Mouse (Mus musculus): Measurements from ENCODE around the gene Tma7. TPM values are rescaled to one million over a fixed set of nuclear protein-coding genes. Genes with fewer than 3 reads are reported as not detected.

The Tma7 gene
- polyA plus RNA-seq, 1 experiment from 2014 or later = 805 TPM

GRCm38 (mm10) chr9:109114871-109115270 lies 32.5 kb upstream of the Tma7 start:
- peak; percentile 19 for DNase-seq (ENCODE audit: low spot score)
- WGBS = 86% methylated on average over 7 of the region's 7 CpGs
- no peaks in the 10 kb centered on the region for H3K4me1 ChIP-seq
- no peaks in the 10 kb centered on the region for H3K9me3 ChIP-seq (replicated peaks)
- no peaks in the 10 kb centered on the region for H3K27me3 ChIP-seq (ENCODE audit: low read depth, poor library complexity, severe bottlenecking)
- no peak overlapping the region for H3K4me3 ChIP-seq
- no peak overlapping the region for H3K27ac ChIP-seq
- peaks cover 100% of the 10 kb centered on the region for H3K36me3 ChIP-seq

- Histone ChIP-seq H3K27me3 (ENCODE audit: low read depth, poor library complexity, severe bottlenecking) (0 out of 2 replicates have a peak, but pooled peaks cover 3% of the 10 kb centered on the region), H3K4me1 (no peaks in the 10 kb centered on the region), H3K4me3 (no peak overlapping the region), H3K27ac (no peak overlapping the region), H3K9me3 (replicated peaks) (no peaks in the 10 kb centered on the region), H3K36me3 (peaks cover 100% of the 10 kb centered on the region)
- DNase-seq (ENCODE audit: low spot score) = peak; percentile 26
- 94% methylated on average over 11 of the region's 11 CpGs for WGBS
These were observed 31.9 kb upstream of the Tma7 start for GRCm38 (mm10) chr9:109114276-109114675.

GRCm38 (mm10) chr9:109113331-109113730 lies 30.9 kb upstream of the Tma7 start:
- peak; percentile 18 for DNase-seq (ENCODE audit: low spot score)
- Histone ChIP-seq H3K27me3 (ENCODE audit: low read depth, poor library complexity, severe bottlenecking) (0 out of 2 replicates have a peak, but pooled peaks cover 5% of the 10 kb centered on the region), H3K27ac (no peak overlapping the region), H3K4me3 (no peak overlapping the region), H3K36me3 (peaks cover 100% of the 10 kb centered on the region), H3K9me3 (replicated peaks) (no peaks in the 10 kb centered on the region), H3K4me1 (no peaks in the 10 kb centered on the region)
- WGBS = 90% methylated on average over 8 of the region's 8 CpGs

GRCm38 (mm10) chr9:109111591-109111990 lies 29.2 kb upstream of the Tma7 start:
- 0 out of 2 replicates have a peak, but pooled peaks cover 5% of the 10 kb centered on the region for H3K27me3 ChIP-seq (ENCODE audit: low read depth, poor library complexity, severe bottlenecking)
- DNase-seq (ENCODE audit: low spot score) = no peak
- peaks cover 14% of the 10 kb centered on the region for H3K4me1 ChIP-seq
- H3K9me3 ChIP-seq (replicated peaks) = no peaks in the 10 kb centered on the region
- H3K27ac ChIP-seq = no peak overlapping the region
- peaks cover 100% of the 10 kb centered on the region for H3K36me3 ChIP-seq
- no peak overlapping the region for H3K4me3 ChIP-seq
- 95% methylated on average over 9 of the region's 9 CpGs for WGBS

GRCm38 (mm10) chr9:109111101-109111500 lies 28.7 kb upstream of the Tma7 start:
- no peak overlapping the region for H3K27ac ChIP-seq
- no peaks in the 10 kb centered on the region for H3K9me3 ChIP-seq (replicated peaks)
- H3K4me1 ChIP-seq = peaks cover 19% of the 10 kb centered on the region
- WGBS = 89% methylated on average over 4 of the region's 4 CpGs
- 0 out of 2 replicates have a peak, but pooled peaks cover 5% of the 10 kb centered on the region for H3K27me3 ChIP-seq (ENCODE audit: low read depth, poor library complexity, severe bottlenecking)
- peaks cover 100% of the 10 kb centered on the region for H3K36me3 ChIP-seq
- no peak overlapping the region for H3K4me3 ChIP-seq
- DNase-seq (ENCODE audit: low spot score) = no peak

GRCm38 (mm10) chr9:109110240-109110639 lies 27.9 kb upstream of the Tma7 start:
- WGBS = 96% methylated on average over 11 of the region's 11 CpGs
- no peak for DNase-seq (ENCODE audit: low spot score)

GRCm38 (mm10) chr9:109107341-109107740 lies 25.0 kb upstream of the Tma7 start:
- Histone ChIP-seq H3K4me1 (peaks cover 28% of the 10 kb centered on the region), H3K27me3 (ENCODE audit: low read depth, poor library complexity, severe bottlenecking) (0 out of 2 replicates have a peak, but pooled peaks cover 5% of the 10 kb centered on the region), H3K27ac (no peak overlapping the region), H3K4me3 (no peak overlapping the region), H3K9me3 (replicated peaks) (no peaks in the 10 kb centered on the region), H3K36me3 (peaks cover 100% of the 10 kb centered on the region)
- 68% methylated on average over 6 of the region's 6 CpGs for WGBS
- no peak for DNase-seq (ENCODE audit: low spot score)

More at GRCm38 (mm10) chr9:109110240-109110639, 27.9 kb upstream of the Tma7 start:
- Histone ChIP-seq H3K36me3 (peaks cover 100% of the 10 kb centered on the region), H3K9me3 (replicated peaks) (no peaks in the 10 kb centered on the region), H3K27me3 (ENCODE audit: low read depth, poor library complexity, severe bottlenecking) (0 out of 2 replicates have a peak, but pooled peaks cover 5% of the 10 kb centered on the region), H3K27ac (no peak overlapping the region), H3K4me3 (no peak overlapping the region), H3K4me1 (peaks cover 19% of the 10 kb centered on the region)

GRCm38 (mm10) chr9:109105648-109106047 lies 23.3 kb upstream of the Tma7 start:
- H3K4me3 ChIP-seq = no peak overlapping the region
- 93% methylated on average over 12 of the region's 12 CpGs for WGBS
- no peaks in the 10 kb centered on the region for H3K9me3 ChIP-seq (replicated peaks)
- peaks cover 100% of the 10 kb centered on the region for H3K36me3 ChIP-seq
- DNase-seq (ENCODE audit: low spot score) = no peak
- H3K27ac ChIP-seq = no peak overlapping the region
- H3K4me1 ChIP-seq = peaks cover 28% of the 10 kb centered on the region
- H3K27me3 ChIP-seq (ENCODE audit: low read depth, poor library complexity, severe bottlenecking) = 0 out of 2 replicates have a peak, but pooled peaks cover 5% of the 10 kb centered on the region

GRCm38 (mm10) chr9:109105011-109105410 lies 22.6 kb upstream of the Tma7 start:
- no peak overlapping the region for H3K27ac ChIP-seq
- 0 out of 2 replicates have a peak, but pooled peaks cover 5% of the 10 kb centered on the region for H3K27me3 ChIP-seq (ENCODE audit: low read depth, poor library complexity, severe bottlenecking)
- no peak for DNase-seq (ENCODE audit: low spot score)
- 83% methylated on average over 12 of the region's 12 CpGs for WGBS
- H3K9me3 ChIP-seq (replicated peaks) = no peaks in the 10 kb centered on the region
- H3K36me3 ChIP-seq = peaks cover 100% of the 10 kb centered on the region
- peaks cover 28% of the 10 kb centered on the region for H3K4me1 ChIP-seq
- H3K4me3 ChIP-seq = no peak overlapping the region

- no peak overlapping the region for H3K27ac ChIP-seq
- no peak overlapping the region for H3K4me3 ChIP-seq
- no peaks in the 10 kb centered on the region for H3K27me3 ChIP-seq (ENCODE audit: low read depth, poor library complexity, severe bottlenecking)
- H3K4me1 ChIP-seq = peaks cover 30% of the 10 kb centered on the region
- peaks cover 100% of the 10 kb centered on the region for H3K36me3 ChIP-seq
- 94% methylated on average over 9 of the region's 9 CpGs for WGBS
- H3K9me3 ChIP-seq (replicated peaks) = no peaks in the 10 kb centered on the region
- no peak for DNase-seq (ENCODE audit: low spot score)
These were observed 21.7 kb upstream of the Tma7 start for GRCm38 (mm10) chr9:109104083-109104482.

- Histone ChIP-seq H3K36me3 (peaks cover 98% of the 10 kb centered on the region), H3K27me3 (ENCODE audit: low read depth, poor library complexity, severe bottlenecking) (no peaks in the 10 kb centered on the region), H3K27ac (no peak overlapping the region), H3K4me1 (peaks cover 39% of the 10 kb centered on the region), H3K4me3 (no peak overlapping the region), H3K9me3 (replicated peaks) (no peaks in the 10 kb centered on the region)
- DNase-seq (ENCODE audit: low spot score) = no peak
- WGBS = 85% methylated on average over 7 of the region's 7 CpGs
These were observed 20.9 kb upstream of the Tma7 start for GRCm38 (mm10) chr9:109103250-109103649.

GRCm38 (mm10) chr9:109102541-109102940 lies 20.2 kb upstream of the Tma7 start:
- Histone ChIP-seq H3K27ac (no peak overlapping the region), H3K4me3 (no peak overlapping the region), H3K4me1 (peaks cover 41% of the 10 kb centered on the region), H3K27me3 (ENCODE audit: low read depth, poor library complexity, severe bottlenecking) (no peaks in the 10 kb centered on the region), H3K9me3 (replicated peaks) (no peaks in the 10 kb centered on the region), H3K36me3 (peaks cover 93% of the 10 kb centered on the region)
- no peak for DNase-seq (ENCODE audit: low spot score)
- 94% methylated on average over 3 of the region's 3 CpGs for WGBS

GRCm38 (mm10) chr9:109101933-109102445 lies 19.6 kb upstream of the Tma7 start:
- no peaks in the 10 kb centered on the region for H3K27me3 ChIP-seq (ENCODE audit: low read depth, poor library complexity, severe bottlenecking)
- no peak overlapping the region for H3K4me3 ChIP-seq
- peaks cover 41% of the 10 kb centered on the region for H3K4me1 ChIP-seq
- no peak for DNase-seq (ENCODE audit: low spot score)
- H3K9me3 ChIP-seq (replicated peaks) = no peaks in the 10 kb centered on the region
- no peak overlapping the region for H3K27ac ChIP-seq
- peaks cover 87% of the 10 kb centered on the region for H3K36me3 ChIP-seq
- 97% methylated on average over 5 of the region's 5 CpGs for WGBS

Measured in limb, embryonic 10.5 days (tissue).